Mouse (Mus musculus): ENCODE data around the gene Btbd9.
"Not testable (repeated sequence)": the region's sequence is repeated elsewhere in the genome, so short reads cannot be mapped to it uniquely, and the experiment has no call there.

Btbd9 gene

DNA sequence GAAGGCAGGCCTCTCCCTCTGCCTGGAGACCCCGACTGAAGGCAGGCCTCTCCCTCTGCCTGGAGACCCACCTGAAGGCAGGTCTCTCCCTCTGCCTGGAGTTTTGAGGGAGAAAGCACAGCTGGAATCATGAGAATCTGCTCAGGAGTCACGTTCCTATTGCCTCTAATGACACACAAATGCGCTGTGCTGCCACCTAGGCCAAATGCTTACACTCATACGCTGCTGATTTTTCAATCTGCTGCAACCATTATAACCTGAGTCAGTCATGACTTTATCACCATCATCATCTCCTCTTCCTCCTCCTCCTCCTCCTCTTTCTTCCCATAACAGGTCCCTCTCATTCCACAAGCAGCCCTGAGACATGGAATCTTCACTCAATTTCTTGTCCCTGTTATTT is 64.3 kb downstream of the Btbd9 start:
- no peak for DNase-seq (ENCODE audit: low read depth)

DNA sequence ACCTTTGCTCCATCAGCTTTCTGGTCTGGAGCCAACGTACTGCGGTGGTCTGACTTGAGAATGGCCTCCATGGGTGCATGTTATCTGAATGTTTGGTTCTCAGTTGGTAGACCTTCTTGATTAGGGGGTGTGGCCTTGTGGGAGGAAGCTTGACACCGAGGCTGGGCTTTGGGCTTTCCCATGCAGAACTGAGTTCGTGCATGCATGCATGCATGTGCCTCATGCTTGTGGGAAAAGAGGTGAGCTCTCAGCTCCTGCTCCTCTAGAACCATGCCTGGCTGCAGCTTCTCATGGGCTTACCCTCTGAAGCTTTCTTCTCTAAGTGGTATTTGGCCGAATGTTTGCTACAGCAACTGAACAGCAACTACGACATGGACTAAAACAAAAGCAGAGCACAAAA is 64.9 kb downstream of the Btbd9 start:
- no peak for DNase-seq (ENCODE audit: low read depth)

DNA sequence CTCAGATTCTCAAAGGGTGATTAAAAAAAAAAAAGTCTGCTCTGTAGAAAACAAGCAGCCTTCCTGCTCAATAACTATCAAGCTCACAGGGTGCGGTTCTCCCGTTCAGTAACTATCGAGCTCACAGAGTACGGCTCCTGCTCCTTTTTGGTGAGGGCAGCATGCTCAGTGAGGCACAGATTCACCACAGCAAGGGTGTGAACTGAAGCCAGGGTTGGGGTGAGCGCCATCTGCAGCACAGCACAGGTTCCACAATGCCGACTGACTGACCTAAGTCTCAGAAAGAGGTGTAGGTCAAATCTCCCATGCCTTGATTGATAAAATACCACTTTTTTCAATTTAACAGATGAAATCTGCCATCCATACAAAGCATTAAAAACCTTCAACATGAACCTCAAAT is 66.1 kb downstream of the Btbd9 start:
- DNase-seq (ENCODE audit: low read depth), result no peak

DNA sequence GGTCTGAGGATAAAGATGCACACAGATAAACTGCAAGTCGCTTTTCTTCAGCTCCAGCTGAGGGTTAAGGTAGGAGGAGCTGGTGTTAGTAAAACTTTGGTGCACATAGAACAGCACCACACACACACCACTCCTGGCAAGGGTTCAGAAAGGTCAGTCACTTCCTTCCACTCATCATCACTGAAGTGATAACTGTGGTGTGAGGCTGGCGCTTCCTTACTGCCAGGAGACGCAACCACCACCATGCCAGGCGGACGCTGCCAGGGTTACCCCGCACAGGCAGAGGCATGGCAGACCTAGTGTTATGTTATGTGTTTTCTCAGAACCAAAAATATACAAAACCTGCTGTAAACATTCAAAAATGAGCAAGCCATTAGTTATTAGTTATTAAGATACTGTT is 66.6 kb downstream of the Btbd9 start:
- DNase-seq (ENCODE audit: low read depth), result no peak

DNA sequence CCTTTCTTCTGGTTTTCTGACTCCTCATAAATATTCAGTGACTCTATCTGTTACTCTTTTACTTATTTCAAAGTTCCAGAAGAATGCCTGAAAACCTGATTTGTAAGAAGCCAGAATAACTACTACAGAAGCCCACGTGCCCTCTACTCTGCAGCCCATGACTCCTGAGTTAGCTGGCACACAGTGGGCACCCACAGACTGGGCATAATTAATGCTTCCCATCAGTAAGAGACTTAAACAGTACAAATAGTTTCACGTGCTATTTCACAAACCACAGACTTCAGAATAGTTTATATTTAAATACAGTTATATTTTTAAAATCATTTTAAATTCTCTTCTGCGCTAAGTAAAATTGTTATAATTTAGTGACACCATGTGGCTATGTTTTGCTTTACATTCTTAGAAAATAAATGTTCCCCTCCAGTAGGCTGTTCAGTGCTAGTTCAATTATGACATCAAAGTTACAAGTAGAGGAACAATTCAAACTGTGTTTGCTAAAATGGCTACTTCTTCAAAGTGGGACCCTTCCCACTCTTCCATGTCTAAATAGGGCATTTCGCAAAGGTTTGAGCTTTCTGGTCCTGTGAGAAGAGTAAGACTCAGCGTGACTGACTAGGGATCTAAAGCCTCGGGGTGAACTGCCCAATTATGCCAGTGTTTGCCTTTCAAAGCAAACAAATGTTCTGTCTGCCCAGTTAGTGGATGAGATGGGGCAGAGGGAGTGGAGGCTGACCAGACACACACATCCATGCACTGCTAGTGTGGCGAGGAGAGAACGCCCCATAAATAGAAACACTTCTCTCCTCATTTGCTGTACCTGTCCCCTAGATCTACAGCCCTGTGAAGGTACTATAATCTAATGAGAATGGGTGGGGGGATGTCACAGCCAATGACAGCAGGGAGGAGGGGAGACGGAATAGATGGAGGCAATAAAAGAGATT is 68.4 kb downstream of the Btbd9 start:
- no peak for DNase-seq (ENCODE audit: low read depth)

DNA sequence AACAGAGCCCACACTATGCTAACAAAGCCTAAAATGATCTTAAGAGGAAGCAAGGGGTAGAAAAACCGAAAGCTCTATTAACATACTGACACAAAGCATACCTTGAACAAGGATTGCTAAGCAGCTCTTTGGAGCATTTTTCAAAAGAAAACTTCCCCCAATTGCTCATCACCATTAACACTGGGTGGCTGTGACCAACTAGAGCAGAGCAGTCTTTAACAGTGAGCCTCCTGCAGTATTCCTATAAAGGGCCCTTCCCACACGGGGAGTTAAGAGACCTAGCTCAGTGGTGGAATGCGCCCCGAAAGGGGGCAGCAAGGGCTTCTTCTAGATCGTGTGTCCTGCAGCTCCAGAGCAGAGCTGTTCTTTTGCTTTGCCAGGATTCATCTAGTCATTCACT is 69.4 kb downstream of the Btbd9 start:
- DNase-seq (ENCODE audit: low read depth), result no peak

DNA sequence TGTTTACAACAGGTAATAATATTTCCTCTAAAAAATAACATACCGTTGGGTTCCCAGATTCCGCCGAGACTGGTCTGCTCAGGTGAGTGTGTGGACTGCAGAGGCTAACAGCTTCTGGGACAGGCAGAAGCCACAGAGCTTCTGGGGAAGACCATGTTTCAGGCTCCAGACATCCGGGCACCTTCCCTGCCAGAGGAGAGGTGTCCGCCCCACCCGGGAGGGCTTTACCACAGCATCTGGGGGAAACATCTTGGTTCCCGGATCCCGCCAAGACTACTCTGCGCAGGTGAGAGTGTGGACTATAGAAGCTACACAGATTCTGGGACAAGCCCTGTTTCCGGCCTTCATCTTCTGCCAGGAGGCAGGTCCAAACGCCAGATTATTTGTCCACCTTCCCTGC is 76.7 kb downstream of the Btbd9 start:
- DNase-seq (ENCODE audit: low read depth), result not testable (repeated sequence)

DNA sequence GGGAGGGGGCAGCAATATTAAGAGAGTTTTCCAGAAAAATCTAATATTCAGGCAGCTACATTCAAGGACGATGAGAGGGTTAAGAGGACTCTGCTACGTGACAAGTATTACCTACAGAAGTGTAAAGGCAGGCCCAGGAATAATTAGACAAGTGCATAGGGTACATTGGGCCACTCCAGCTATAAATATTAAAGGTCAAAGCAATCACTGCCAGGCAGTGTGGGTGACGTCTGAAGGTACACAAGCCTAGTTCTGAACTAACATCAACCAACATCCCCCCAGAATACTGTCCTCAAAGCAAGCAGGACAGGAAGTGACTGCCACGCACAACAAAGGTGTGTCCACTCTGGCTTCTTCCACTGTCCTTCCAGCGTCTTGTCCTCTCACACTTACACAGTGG is 77.5 kb downstream of the Btbd9 start:
- no peak for DNase-seq (ENCODE audit: low read depth)

DNA sequence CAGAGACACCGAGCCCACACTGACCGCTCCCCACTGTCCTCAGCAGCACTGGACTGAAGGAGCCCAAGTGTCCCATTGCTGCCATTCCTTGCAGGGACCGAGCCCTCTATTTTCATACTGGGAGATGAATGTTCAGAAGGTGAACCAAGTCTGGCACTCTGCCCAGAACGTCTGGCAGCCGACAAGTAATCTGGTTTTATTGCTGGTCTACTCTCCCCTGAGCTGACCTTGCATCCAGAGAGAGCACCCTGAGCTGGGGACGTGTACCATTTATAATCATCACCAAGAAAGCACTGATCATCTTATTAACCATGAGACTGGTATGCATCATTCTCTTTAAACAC is 77.9 kb downstream of the Btbd9 start:
- DNase-seq (ENCODE audit: low read depth), result no peak

DNA sequence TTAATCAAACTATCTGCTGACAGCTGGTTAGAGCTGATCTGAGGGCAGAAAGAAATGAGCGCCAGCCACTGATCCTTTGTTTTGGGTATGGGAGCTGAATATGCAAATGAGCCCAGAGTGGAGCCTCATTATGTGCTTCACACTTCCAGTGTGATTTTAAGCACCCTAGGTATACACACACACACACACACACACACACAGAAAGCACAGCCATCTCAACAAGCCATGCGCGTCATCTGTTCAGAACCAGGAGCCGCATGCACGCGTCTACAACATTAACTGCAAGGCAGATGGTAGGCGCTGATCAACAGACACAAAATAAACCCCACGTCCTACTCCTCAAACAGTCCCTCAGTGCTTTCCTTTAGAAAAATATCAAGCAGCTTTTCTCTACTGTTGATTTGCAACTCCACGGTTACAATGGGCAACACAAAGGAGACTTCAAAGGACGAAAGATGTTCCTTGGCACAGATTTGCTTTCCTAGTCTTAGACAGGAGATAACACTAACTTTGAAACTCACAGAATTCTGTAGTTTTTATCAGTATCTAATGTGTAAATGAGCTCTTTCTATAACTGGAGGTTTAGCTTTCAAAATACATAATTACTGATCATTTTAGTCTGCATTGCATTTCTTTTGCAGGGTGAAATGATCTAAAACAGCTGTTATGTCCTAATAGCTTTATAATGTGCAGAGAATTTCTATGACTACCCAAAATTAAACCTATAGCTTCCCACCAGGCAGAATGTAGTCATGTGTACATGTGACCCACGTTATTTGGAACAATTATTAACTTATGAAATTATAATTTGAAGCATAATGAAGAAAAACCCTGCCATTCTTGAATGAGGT is 78.5 kb downstream of the Btbd9 start:
- DNase-seq (ENCODE audit: low read depth), result no peak

DNA sequence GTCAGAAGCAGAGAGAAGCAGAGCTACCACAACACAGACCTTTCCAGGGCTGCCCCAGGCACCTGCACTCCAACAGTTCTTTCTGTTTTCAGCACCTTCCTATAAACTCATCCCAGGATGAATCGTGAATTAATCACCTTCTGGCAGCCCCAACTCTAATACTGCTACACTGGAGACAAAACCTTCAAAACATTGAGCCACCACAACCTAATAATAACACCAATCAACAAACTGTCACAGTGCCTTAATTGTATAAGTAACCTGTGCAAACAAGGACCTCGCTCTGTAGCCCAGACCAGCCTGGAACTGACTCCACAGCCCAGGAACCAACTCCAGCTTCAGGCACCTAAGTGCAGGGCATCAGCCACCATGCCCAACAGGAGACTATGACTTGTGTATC is 80.7 kb downstream of the Btbd9 start:
- no peak for DNase-seq (ENCODE audit: low read depth)

DNA sequence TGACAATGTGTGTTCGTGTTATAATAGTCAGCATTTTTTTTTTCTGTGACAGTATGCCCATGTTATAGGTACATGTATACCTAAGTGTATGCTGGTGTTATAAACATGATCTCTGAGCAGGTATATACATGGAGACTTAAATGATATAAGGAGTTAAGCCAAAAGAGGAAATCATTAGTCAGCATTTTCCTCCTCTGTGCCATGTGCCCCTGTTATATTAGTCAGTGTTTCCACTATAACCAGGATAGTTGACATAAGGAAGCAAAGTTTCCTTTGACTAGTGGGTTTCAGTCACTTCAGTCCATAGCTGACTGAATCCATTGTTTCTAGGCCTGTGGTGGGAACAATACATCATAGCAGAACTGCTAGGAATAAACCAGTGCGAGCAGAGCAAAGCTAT is 81.1 kb downstream of the Btbd9 start:
- DNase-seq (ENCODE audit: low read depth), result no peak

DNA sequence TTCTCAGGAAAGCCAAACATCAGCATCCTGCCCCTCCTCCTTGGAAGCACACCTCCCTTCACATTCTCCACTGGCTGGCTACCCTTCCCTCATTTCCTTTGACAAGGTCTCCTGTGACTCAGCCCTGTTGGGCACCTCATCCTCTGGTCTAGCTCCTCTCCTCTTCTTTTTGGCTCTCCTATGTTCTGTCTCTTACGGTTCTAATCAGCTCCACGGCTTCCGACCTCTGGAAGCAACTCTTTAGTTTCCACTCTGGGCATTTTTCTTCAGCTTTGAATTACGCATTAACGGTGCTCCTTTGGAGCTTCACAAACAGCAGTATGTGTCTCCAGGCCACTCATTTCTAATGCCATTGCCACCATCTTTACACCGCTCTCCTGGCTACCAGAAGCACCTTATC is 82.8 kb downstream of the Btbd9 start:
- DNase-seq (ENCODE audit: low read depth), result no peak

DNA sequence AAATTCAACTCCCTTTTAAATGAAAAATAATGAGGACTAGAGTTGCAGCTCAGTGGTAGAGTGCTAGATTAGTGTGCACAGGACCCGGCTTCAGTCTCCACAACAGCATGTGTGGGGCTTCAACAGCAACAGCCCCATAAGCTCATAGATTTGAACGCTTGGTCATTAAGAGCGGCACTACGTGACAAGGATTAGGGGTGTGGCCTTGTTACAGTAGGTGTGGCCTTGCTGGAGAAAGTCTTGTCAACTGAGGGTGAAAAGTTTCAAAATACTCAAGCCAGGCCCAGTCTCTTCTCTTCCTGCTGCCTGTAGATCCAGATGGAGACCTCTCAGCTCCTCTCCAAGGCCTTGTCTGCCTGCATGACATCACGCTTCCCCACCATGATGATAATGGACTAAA is 84.1 kb downstream of the Btbd9 start:
- DNase-seq (ENCODE audit: low read depth), result no peak

DNA sequence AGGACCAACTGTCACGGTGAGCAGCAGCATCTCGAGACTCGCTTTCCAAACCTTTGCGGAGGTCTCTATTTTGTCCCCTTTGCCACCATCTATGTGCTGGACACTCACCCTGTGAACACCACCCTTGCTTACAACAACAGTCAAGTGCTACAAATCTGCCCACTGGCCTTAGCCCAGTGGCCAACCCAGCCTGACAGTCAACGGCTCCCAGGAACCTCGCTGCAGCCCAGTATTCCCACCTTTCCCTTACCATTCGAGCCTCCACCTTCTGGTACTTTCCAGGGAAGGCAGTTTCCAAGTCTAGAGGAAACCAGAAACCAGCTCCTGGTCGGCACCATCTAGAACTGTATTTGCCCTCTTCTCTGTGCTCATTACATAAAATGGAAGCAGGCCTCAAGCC is 84.7 kb downstream of the Btbd9 start:
- no peak for DNase-seq (ENCODE audit: low read depth)

DNA sequence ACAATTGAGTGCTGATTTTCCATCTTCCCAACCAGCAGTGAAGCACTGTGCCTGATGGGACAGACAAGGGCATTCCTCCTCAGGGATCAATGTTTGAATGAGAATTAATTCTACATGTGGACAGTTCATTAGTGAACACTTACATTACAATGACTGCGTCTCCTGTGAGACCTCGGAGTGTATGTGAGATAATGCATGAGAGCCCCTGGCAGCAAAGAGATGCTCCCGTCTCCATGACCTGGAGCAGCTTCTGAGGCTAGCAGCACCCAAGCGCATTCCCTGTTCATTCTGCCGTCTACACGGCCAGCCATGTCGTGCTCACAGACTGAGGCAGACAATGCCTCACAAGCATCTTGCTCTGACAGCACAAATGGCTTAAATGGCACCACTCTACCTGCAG is 85.7 kb downstream of the Btbd9 start:
- no peak for DNase-seq (ENCODE audit: low read depth)

DNA sequence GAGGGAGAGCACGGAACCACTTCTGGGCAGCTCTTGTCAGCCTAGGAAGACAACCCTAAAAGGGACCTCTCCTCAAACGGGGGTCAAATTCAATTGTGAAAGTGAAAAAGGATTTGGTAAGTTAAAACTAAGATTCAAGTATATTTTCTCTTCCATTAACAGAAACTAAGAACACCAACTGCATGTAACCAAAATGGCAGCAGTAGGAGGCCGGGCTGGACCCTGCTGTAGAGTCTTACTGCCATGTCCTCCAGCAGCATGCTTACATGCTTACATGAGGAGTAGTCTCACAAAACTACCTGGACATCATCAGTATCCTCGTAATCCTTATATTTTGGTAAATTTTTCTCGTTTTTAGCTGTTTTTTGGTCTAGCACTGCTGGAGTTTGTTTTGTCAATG is 86.2 kb downstream of the Btbd9 start:
- no peak for DNase-seq (ENCODE audit: low read depth)

DNA sequence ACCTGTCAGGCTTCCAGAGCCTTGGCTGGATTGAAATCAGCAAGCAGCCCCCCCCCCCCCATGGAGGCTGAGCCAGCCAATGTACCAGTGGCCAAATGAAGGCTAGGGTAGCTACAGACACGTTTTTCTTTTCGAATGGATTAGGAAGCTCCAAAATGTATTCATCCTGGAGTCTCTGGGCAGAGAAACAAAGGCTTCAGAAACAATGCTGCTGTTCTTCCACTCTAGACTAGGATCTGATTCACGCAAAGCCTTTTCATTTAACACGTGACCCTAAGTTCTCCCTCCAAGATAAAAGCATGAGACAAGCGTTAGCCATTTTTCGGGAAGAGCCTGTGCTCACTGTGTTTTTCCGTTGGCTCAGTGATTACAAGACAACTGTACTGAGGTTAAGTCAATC is 86.7 kb downstream of the Btbd9 start:
- DNase-seq (ENCODE audit: low read depth), result no peak

DNA sequence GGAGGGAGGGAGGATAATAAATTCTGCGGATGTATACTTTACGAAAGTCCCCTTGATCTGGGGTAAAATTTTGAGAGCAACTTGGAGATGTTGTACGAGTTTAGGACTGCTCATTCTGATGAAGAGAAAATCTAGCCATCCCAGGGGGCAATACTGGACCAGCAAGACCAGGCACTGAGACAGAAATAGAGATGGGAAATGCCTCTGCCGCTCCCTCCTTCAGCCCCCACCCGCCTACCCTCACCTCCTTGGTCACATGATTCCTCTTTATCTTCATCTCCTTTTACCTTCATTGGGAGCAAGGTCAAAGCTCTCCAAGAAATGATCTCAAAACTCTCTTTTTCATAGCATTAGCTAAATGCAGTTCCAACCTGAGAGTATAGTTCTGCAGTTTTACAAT is 88.6 kb downstream of the Btbd9 start:
- no peak for DNase-seq (ENCODE audit: low read depth)

DNA sequence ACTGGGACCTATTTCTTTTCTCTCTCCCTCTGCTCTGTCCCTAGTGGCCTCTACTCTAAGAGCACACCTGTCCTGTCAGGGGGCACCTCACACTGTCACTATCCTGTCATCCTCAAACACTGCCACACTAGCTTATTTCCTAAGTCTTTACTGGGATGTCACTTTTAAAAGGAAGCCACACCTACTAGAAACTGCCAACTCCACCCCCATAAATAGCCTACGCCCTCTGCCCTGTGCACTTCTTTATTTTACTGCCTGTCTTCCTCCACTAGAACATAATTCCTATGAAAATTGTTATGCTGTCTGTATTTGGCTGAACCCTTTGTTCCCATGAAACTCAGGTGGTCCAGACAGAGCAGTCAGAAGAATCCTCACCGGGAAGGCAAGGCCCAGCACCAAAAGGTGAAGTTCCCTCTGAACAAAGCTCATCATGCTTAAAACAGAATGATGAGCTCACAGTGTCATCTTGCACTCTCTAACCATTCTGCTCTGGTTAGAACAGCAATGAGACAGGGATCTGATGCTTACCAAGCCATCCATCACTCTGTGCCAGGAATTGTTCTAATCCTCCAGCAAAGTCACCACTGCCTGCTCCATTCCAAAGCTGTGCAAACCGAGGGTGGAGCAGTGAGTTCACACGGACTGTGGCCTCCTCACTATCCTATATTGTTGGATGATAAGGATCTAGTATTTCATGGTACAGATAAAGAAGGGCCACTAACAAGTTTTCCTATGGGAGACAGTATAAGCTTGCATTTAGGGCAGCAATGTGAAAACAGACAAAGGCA is 91.0 kb downstream of the Btbd9 start:
- no peak for DNase-seq (ENCODE audit: low read depth)

DNA sequence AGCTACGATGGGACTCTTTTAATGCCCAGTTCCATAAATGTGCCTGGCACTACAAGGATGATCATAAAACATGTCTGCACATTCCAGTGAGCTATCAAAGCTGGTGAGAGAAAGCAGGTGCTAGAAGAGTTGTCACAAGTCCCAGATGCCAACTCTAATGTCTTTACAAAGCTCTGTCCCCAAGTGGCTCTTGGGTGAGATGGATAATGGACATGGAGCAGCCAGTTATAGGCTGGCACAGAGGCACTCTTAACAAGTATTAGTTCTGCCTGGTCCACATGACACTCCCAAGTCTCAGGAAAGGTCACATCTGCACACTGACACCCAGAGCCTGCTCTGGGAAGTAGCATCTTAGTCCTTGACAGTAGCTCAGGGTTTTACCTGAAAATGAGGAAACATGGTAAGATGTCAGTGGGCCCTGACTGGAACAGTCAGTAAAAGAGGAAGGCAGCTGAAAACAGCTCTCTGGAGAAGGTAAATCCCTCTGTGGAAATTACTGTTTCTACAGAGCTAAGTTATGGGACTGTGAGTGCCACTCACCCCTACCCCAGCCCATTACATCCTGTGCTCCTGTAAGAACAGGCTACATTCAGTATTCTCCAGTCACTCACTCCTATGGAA is 91.7 kb downstream of the Btbd9 start:
- no peak for DNase-seq (ENCODE audit: low read depth)

DNA sequence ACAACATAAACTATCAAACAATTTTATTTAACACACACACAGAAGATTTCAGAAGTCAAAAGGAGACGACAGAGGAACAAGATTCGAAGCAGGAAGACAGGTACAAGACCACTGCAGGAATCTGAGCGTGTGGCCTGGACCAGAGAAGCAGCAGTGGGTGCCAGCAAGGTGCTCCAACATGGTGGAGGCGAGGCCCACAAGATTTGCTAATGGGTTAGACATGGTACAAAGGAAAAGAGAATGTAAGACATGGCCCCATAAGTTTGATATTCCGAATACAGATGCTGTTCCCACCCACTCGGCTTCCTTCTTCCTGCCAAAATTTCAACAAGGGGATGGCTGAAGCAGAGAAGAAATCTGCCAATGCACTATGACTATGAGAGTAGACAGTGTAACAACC is 94.5 kb downstream of the Btbd9 start:
- DNase-seq (ENCODE audit: low read depth), result no peak

Data from induced T-regulatory cell, adult 2 months (primary cell).